Comparison of ENCODE assay signal across 23 mouse cellular contexts in genomic region chr6:28486905-28487304, GRCm38 (mm10). TPM values are rescaled to one million over a fixed set of nuclear protein-coding genes. Genes with fewer than 3 reads are reported as not detected.
DNase-seq lines count a peak whose midpoint lies in the region; ATAC-seq and TF ChIP-seq lines count a peak whose summit lies in the region.
"Had no signal": no experiment of that assay in that cellular context is flagged by ENCODE, and none has a peak within 500 bp of the region (broad histone marks: within the 10 kb centered on the region; RNA-seq: fewer than 3 reads in every experiment).

No protein-coding gene starts in this region.

- 0 out of 2 replicates have a peak overlapping the region, but pooled peaks have one; percentile 14 for H3K4me3 ChIP-seq in bone marrow macrophage, adult 2 months (ENCODE audit: insufficient read depth, low read length)
- no peak overlapping the region for H3K4me3 ChIP-seq in hindbrain, embryonic 11.5 days (ENCODE audit: low read depth, low read length)
- H3K4me3 ChIP-seq: erythroblast, embryonic 14.5 days; forebrain, embryonic 15.5 days; heart, embryonic 10.5 days; hindbrain, embryonic 10.5 days; limb, embryonic 13.5 days had no signal

- no peaks in the 10 kb centered on the region for H3K27me3 ChIP-seq in hindbrain, embryonic 11.5 days (ENCODE audit: control insufficient read depth, insufficient read depth, low read length)
- H3K27me3 ChIP-seq: forebrain, embryonic 15.5 days; limb, embryonic 13.5 days had no signal

- peak; percentile 19; the same call in 1 of the 2 replicates for ATAC-seq in megakaryocyte, adult 5-6 weeks (ENCODE audit: poor library complexity, severe bottlenecking)
- ATAC-seq in hindbrain, embryonic 11.5 days (ENCODE audit: low FRiP score) = no peak
- ATAC-seq: forebrain, embryonic 15.5 days had no signal

- H3K27ac ChIP-seq in bone marrow macrophage, adult 2 months (ENCODE audit: insufficient read depth, low read depth, low read length) = 0 out of 2 replicates have a peak overlapping the region, but pooled peaks have one; percentile 12
- H3K27ac ChIP-seq in hindbrain, embryonic 11.5 days (ENCODE audit: low read depth, low read length) = no peak overlapping the region
- H3K27ac ChIP-seq: forebrain, embryonic 15.5 days; heart, embryonic 10.5 days; hindbrain, embryonic 10.5 days; limb, embryonic 13.5 days had no signal

- peak; percentile 15 for DNase-seq in heart, adult 11 months
- DNase-seq in heart, postnatal 10 days = no peak
- peak; percentile 70 for DNase-seq in 416B (ENCODE audit: low read depth)
- no peak for DNase-seq in hindbrain, embryonic 11.5 days (ENCODE audit: low spot score)
- DNase-seq in adrenal gland, postnatal 4 days (ENCODE audit: low spot score in 2 of 2) = no peak
- no peak for DNase-seq in heart, postnatal 25 days (ENCODE audit: low spot score)
- DNase-seq: adrenal gland, postnatal 36 days; cerebellum, postnatal 14 days; kidney, adult 2 months; kidney, postnatal 4 days; midbrain, embryonic 14.5 days; right cerebral cortex, postnatal 14 days; thymus, adult 2 months had no signal

- intact Hi-C loops in heart, postnatal 10 days (cut with DNase I) = no loop called here
- intact Hi-C loops in heart, postnatal 25 days (cut with DNase I) = no loop called here

- no peaks in the 10 kb centered on the region for H3K36me3 ChIP-seq in hindbrain, embryonic 11.5 days (ENCODE audit: control insufficient read depth, insufficient read depth, low read length)
- H3K36me3 ChIP-seq: forebrain, embryonic 15.5 days had no signal

- no peak for TF ChIP-seq CTCF in bone marrow macrophage, adult 2 months (IDR thresholded peaks at IDR 0.05; ENCODE audit: low read depth, low read length)

- peaks cover 79% of the 10 kb centered on the region for H3K4me1 ChIP-seq in bone marrow macrophage, adult 2 months (ENCODE audit: control insufficient read depth, insufficient read depth, low read length)
- H3K4me1 ChIP-seq in hindbrain, embryonic 11.5 days (replicated peaks; ENCODE audit: control insufficient read depth, insufficient read depth, low read length) = no peaks in the 10 kb centered on the region

- no peak overlapping the region for H3K9ac ChIP-seq in hindbrain, embryonic 11.5 days (ENCODE audit: low read depth, low read length)
- H3K9ac ChIP-seq: forebrain, embryonic 15.5 days; limb, embryonic 13.5 days had no signal

- H3K4me2 ChIP-seq in hindbrain, embryonic 11.5 days (replicated peaks; ENCODE audit: low read depth, low read length) = no peak overlapping the region
- H3K4me2 ChIP-seq: forebrain, embryonic 15.5 days; limb, embryonic 13.5 days had no signal

- 97% methylated on average over 7 of the region's 7 CpGs for WGBS in hindbrain, embryonic 11.5 days

- no peak for TF ChIP-seq POLR2A in bone marrow macrophage, adult 2 months (IDR thresholded peaks at IDR 0.05; ENCODE audit: borderline replicate concordance, low read depth, low read length)

- no peaks in the 10 kb centered on the region for H3K9me3 ChIP-seq in hindbrain, embryonic 11.5 days (ENCODE audit: control insufficient read depth, low read length)
- H3K9me3 ChIP-seq: forebrain, embryonic 15.5 days; heart, embryonic 10.5 days; hindbrain, embryonic 10.5 days; limb, embryonic 13.5 days had no signal

RNA-seq across cellular contexts. Expression of gene Snd1, which starts 12.0 kb away (rescaled TPM):
- total RNA-seq in heart, postnatal 10 days (2021) = 100 to 1,000 TPM in 1 of 2 experiments, 10 to 100 TPM in 1; 91.2 to 105 TPM
- 58.9 and 59.1 TPM in 2 replicates for polyA plus RNA-seq in bone marrow macrophage, adult 2 months (2012; ENCODE audit: insufficient read depth, insufficient read length, missing spikeins)
- 40.2 and 46.7 TPM in 2 replicates for total RNA-seq in megakaryocyte, adult 5-6 weeks (2015)
- total RNA-seq in megakaryocyte, adult 5-6 weeks (2017) = 76.9 and 86.3 TPM in 2 replicates
- 86.2 and 89.4 TPM in 2 replicates for polyA plus RNA-seq in hindbrain, embryonic 11.5 days (2014; fragmentation: Nextera tagmentation; extraction: Ambion mirVana)
- 100 to 1,000 TPM; 148 to 163 TPM for total RNA-seq in adrenal gland, postnatal 4 days (2021)
- 10 to 100 TPM; 75.4 to 78.4 TPM for total RNA-seq in heart, postnatal 25 days (2021)

RNA-seq across cellular contexts. Expression of gene Pax4, which starts 37.8 kb away (rescaled TPM):
- not detected for total RNA-seq in heart, postnatal 10 days (2021)
- polyA plus RNA-seq in bone marrow macrophage, adult 2 months (2012; ENCODE audit: insufficient read depth, insufficient read length, missing spikeins) = not detected in 2 replicates
- not detected in 2 replicates for total RNA-seq in megakaryocyte, adult 5-6 weeks (2015)
- total RNA-seq in megakaryocyte, adult 5-6 weeks (2017) = not detected in 2 replicates
- polyA plus RNA-seq in hindbrain, embryonic 11.5 days (2014; fragmentation: Nextera tagmentation; extraction: Ambion mirVana) = not detected in 2 replicates
- total RNA-seq in adrenal gland, postnatal 4 days (2021) = not detected
- total RNA-seq in heart, postnatal 25 days (2021) = not detected
- total RNA-seq: adrenal gland, postnatal 36 days; gastrocnemius, adult 8-10 months; left cerebral cortex, adult 18-20 months had no signal
- polyA plus RNA-seq: erythroblast, embryonic 14.5 days; heart, embryonic 10.5 days; hindbrain, embryonic 10.5 days; kidney, adult 2 months; limb, embryonic 13.5 days; liver, embryonic 16.5 days; midbrain, embryonic 14.5 days; thymus, adult 2 months had no signal

RNA-seq across cellular contexts. Expression of gene Gcc1, which starts 58.7 kb away (rescaled TPM):
- 10 to 100 TPM; 10.8 to 11.6 TPM for total RNA-seq in heart, postnatal 10 days (2021)
- polyA plus RNA-seq in bone marrow macrophage, adult 2 months (2012; ENCODE audit: insufficient read depth, insufficient read length, missing spikeins) = 8.4 and 10.3 TPM in 2 replicates
- 4.2 and 4.8 TPM in 2 replicates for total RNA-seq in megakaryocyte, adult 5-6 weeks (2015)
- 14.2 and 19.7 TPM in 2 replicates for total RNA-seq in megakaryocyte, adult 5-6 weeks (2017)
- 6.3 and 7.0 TPM in 2 replicates for polyA plus RNA-seq in hindbrain, embryonic 11.5 days (2014; fragmentation: Nextera tagmentation; extraction: Ambion mirVana)
- 10 to 100 TPM; 17.3 to 20.6 TPM for total RNA-seq in adrenal gland, postnatal 4 days (2021)
- 1 to 10 TPM; 7.3 to 7.8 TPM for total RNA-seq in heart, postnatal 25 days (2021)

RNA-seq across cellular contexts. Expression of gene Fscn3, which starts 59.3 kb away (rescaled TPM):
- not detected for total RNA-seq in heart, postnatal 10 days (2021)
- not detected in 2 replicates for polyA plus RNA-seq in bone marrow macrophage, adult 2 months (2012; ENCODE audit: insufficient read depth, insufficient read length, missing spikeins)
- total RNA-seq in megakaryocyte, adult 5-6 weeks (2015) = not detected in 2 replicates
- not detected in 2 replicates for total RNA-seq in megakaryocyte, adult 5-6 weeks (2017)
- not detected in 2 replicates for polyA plus RNA-seq in hindbrain, embryonic 11.5 days (2014; fragmentation: Nextera tagmentation; extraction: Ambion mirVana)
- total RNA-seq in adrenal gland, postnatal 4 days (2021) = not detected
- not detected for total RNA-seq in heart, postnatal 25 days (2021)
- total RNA-seq: gastrocnemius, adult 8-10 months; left cerebral cortex, adult 18-20 months had no signal
- polyA plus RNA-seq: erythroblast, embryonic 14.5 days; forebrain, embryonic 15.5 days; heart, embryonic 10.5 days; hindbrain, embryonic 10.5 days; limb, embryonic 13.5 days; midbrain, embryonic 14.5 days had no signal

Comparison
In these comparisons a context has a peak if more than half of its experiments do, and no peak if none do; other contexts are left out.
1. DNase-seq: peak in heart, adult 11 months (single experiment) and 416B (single experiment); none in heart, postnatal 10 days (0 of 2), hindbrain, embryonic 11.5 days (single experiment), adrenal gland, postnatal 4 days (0 of 2) and heart, postnatal 25 days (single experiment).